Mouse (Mus musculus): Measurements from ENCODE around the gene Cdhr5.
A peak's percentile ranks its signal among the peaks of the same experiment; 100 is the strongest.
"Not testable (repeated sequence)": the region's sequence is repeated elsewhere in the genome, so short reads cannot be mapped to it uniquely, and the experiment has no call there.

The Cdhr5 gene

GRCm38 (mm10) chr7:141277701-141278678 is 1.4 kb upstream of the Cdhr5 start:
- no peak for DNase-seq

GRCm38 (mm10) chr7:141275356-141275755 is 1.2 kb downstream of the Cdhr5 start:
- no peak for DNase-seq

GRCm38 (mm10) chr7:141270631-141271030 is 6.0 kb downstream of the Cdhr5 start:
- no peak for DNase-seq

GRCm38 (mm10) chr7:141269273-141269545 is 7.4 kb downstream of the Cdhr5 start:
- DNase-seq: no peak

- DNase-seq: no peak
Measured at GRCm38 (mm10) chr7:141268466-141269272, 7.9 kb downstream of the Cdhr5 start.

GRCm38 (mm10) chr7:141265739-141266561 is 10.6 kb downstream of the Cdhr5 start, which contains the start of gene Irf7:
Gene Irf7 (minus strand): TSS chr7:141266481.
- peak; percentile 41 for DNase-seq

- DNase-seq: no peak
Measured at GRCm38 (mm10) chr7:141265411-141265738, 11.2 kb downstream of the Cdhr5 start.

GRCm38 (mm10) chr7:141264761-141265410 is 11.7 kb downstream of the Cdhr5 start:
- DNase-seq: no peak

GRCm38 (mm10) chr7:141264041-141264700 is 12.4 kb downstream of the Cdhr5 start:
- no peak for DNase-seq

- no peak for DNase-seq
Measured at GRCm38 (mm10) chr7:141263640-141264039, 12.9 kb downstream of the Cdhr5 start.

- no peak for DNase-seq
Measured at GRCm38 (mm10) chr7:141261480-141261879, 15.1 kb downstream of the Cdhr5 start.

GRCm38 (mm10) chr7:141256159-141256558 is 20.4 kb downstream of the Cdhr5 start:
- DNase-seq: no peak

GRCm38 (mm10) chr7:141250486-141250885 is 26.1 kb downstream of the Cdhr5 start:
- DNase-seq: not testable (repeated sequence)

- no peak for DNase-seq
Measured at GRCm38 (mm10) chr7:141231551-141231950, 45.0 kb downstream of the Cdhr5 start.

- DNase-seq: peak; percentile 47
Measured at GRCm38 (mm10) chr7:141231111-141231510, 45.5 kb downstream of the Cdhr5 start.

- no peak for DNase-seq
Measured at GRCm38 (mm10) chr7:141230570-141230969, 46.0 kb downstream of the Cdhr5 start.

GRCm38 (mm10) chr7:141229702-141230101 is 46.9 kb downstream of the Cdhr5 start:
- peak; percentile 15 for DNase-seq

- DNase-seq: peak; percentile 92
Measured at GRCm38 (mm10) chr7:141228279-141229067, 48.1 kb downstream of the Cdhr5 start, which contains the start of gene Phrf1. Gene Phrf1 (plus strand): TSS chr7:141228784.

- peak; percentile 40 for DNase-seq
Measured at GRCm38 (mm10) chr7:141227796-141228195, 48.8 kb downstream of the Cdhr5 start.

- peak; percentile 15 for DNase-seq
Measured at GRCm38 (mm10) chr7:141226535-141226934, 50.1 kb downstream of the Cdhr5 start.

GRCm38 (mm10) chr7:141222696-141223215 is 53.8 kb downstream of the Cdhr5 start:
- peak; percentile 19 for DNase-seq

Measured in cerebellum, adult 9-10 months (tissue).